Mouse (Mus musculus): ENCODE data around the gene Tmem54.

DNA sequence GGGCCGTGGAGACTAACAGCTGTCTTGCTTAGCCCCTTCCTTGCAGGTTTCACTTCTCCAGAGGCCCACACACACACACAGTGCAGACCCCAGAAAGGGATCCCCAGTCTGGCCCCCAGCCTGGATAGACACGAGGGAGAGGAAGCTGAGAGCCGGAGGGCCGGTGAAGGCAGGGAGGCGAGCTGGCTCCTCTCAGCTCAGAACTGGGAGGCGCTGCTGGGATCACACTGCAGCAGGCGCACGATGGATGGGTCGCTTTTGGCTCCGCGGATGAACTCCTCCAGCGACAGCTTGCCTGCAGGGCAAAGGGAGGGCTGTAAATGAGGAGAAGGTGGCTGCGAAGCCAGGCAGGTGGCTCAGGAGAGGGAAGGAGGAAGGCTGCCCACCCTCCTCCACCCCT is 6.9 kb downstream of the Tmem54 start:
- TF ChIP-seq CTCF (IDR thresholded peaks at IDR 0.05; ENCODE audit: low read depth, low read length) = no peak
- TF ChIP-seq POLR2A (IDR thresholded peaks at IDR 0.05; ENCODE audit: borderline replicate concordance, low read depth, low read length) = no peak
